Mouse (Mus musculus) CH12.LX (cell line): ENCODE measurements around the gene Bsdc1. TPM values are rescaled to one million over a fixed set of nuclear protein-coding genes. Genes with fewer than 3 reads are reported as not detected.
"Not testable (repeated sequence)": the region's sequence is repeated elsewhere in the genome, so short reads cannot be mapped to it uniquely, and the experiment has no call there.

Experiments
- DNase-seq: peaks from one replicate; pipeline ENCODE4 v3.0.0-alpha.2; 2013; ENCODE audit errors: extremely low read depth
- H3K27ac ChIP-seq: 2 replicates; pipeline ENCODE4 v1.5.1; 2012; ENCODE audit warnings: low read depth, mild to moderate bottlenecking, control low read depth, moderate library complexity; ENCODE audit not compliant: insufficient read depth
- H3K27me3 ChIP-seq: replicated peaks from 2 replicates; pipeline ENCODE3; 2012; ENCODE audit warnings: inconsistent platforms
- H3K36me3 ChIP-seq, 2 experiments: replicated peaks in 1 of 2; 2 replicates each; pipeline versions ENCODE3 to v1.6.1; 2012; ENCODE audit warnings: inconsistent platforms in 1 of 2, low read length in 1 of 2, mild to moderate bottlenecking in 1 of 2, mixed read lengths in 1 of 2, moderate library complexity in 1 of 2; ENCODE audit not compliant: control insufficient read depth in 1 of 2, insufficient read depth in 1 of 2
- H3K4me1 ChIP-seq, 2 experiments: 2 replicates each; pipeline ENCODE4 v1.6.1; 2012; ENCODE audit warnings: inconsistent platforms in 1 of 2, moderate library complexity in 1 of 2; ENCODE audit not compliant: insufficient read depth in 2 of 2, control insufficient read depth in 1 of 2
- H3K4me2 ChIP-seq: 2 replicates; pipeline ENCODE4 v1.6.1; 2012; ENCODE audit warnings: low read depth, mild to moderate bottlenecking, control low read depth; ENCODE audit not compliant: poor library complexity, insufficient read depth, severe bottlenecking
- H3K4me3 ChIP-seq, 3 experiments: fragments of 150-350 bp in 1 of 3; sonication (generic) in 1 of 3; replicated peaks in 1 of 3; 2 replicates each; pipeline versions ENCODE3 to v1.5.1; 2011 to 2012; ENCODE audit warnings: low read depth in 2 of 3, low read length in 2 of 3, mild to moderate bottlenecking in 2 of 3, moderate library complexity in 2 of 3, control low read depth in 1 of 3, improper control_type of control experiment in 1 of 3, inconsistent platforms in 1 of 3, mixed read lengths in 1 of 3; ENCODE audit not compliant: poor library complexity in 1 of 3
- H3K79me2 ChIP-seq: replicated peaks from 2 replicates; pipeline ENCODE4 v1.6.1; 2012; ENCODE audit warnings: mild to moderate bottlenecking, moderate library complexity; ENCODE audit not compliant: control insufficient read depth, poor library complexity, insufficient read depth, severe bottlenecking; ENCODE audit errors: extremely low read depth
- H3K9ac ChIP-seq: 2 replicates; pipeline ENCODE4 v1.6.1; 2012; ENCODE audit warnings: low read depth, mild to moderate bottlenecking, control low read depth, moderate library complexity; ENCODE audit not compliant: insufficient read depth
- H3K9me3 ChIP-seq: replicated peaks from 2 replicates; pipeline ENCODE3; 2012; ENCODE audit warnings: low read length, inconsistent platforms, mixed read lengths
- MXI1 ChIP-seq: IDR thresholded peaks from 2 replicates; pipeline ENCODE4 v1.6.1; 2011; ENCODE audit warnings: mild to moderate bottlenecking, low read depth, low read length, improper control_type of control experiment
- NELFE ChIP-seq: IDR thresholded peaks from 2 replicates; pipeline ENCODE4 v1.6.1; 2011; ENCODE audit warnings: low read depth, low read length, improper control_type of control experiment
- POLR2AphosphoS2 ChIP-seq: IDR thresholded peaks from 2 replicates; pipeline ENCODE4 v1.6.1; 2011; ENCODE audit warnings: low read depth, low read length, improper control_type of control experiment
- SMC3 ChIP-seq: IDR thresholded peaks from 2 replicates; pipeline ENCODE4 v1.6.1; 2011; ENCODE audit warnings: low read depth, low read length, improper control_type of control experiment
- USF1 ChIP-seq: IDR thresholded peaks from 2 replicates; pipeline ENCODE4 v1.6.1; 2014; ENCODE audit warnings: low read depth, mild to moderate bottlenecking, inconsistent platforms, low read length, improper control_type of control experiment
- USF2 ChIP-seq: conservative IDR thresholded peaks from 2 replicates; pipeline ENCODE4 v1.6.1; 2011; ENCODE audit warnings: low read depth, low read length, improper control_type of control experiment
- dilution Hi-C: fragments of 300-500 bp; cut with MboI; formaldehyde crosslinking; loops from 2 replicates; pipeline ENCODE4 v1.14.3; 2020; ENCODE audit warnings: low sequenced_read_pairs; ENCODE audit not compliant: extremely low pct_unique_long_range_greater_than_20kb, extremely low pct_ligation_motif_present
- in situ Hi-C: fragments of 300-500 bp; cut with MboI; formaldehyde crosslinking; loops from 3 replicates; pipeline ENCODE4 v1.14.3; 2019; ENCODE audit warnings: low sequenced_read_pairs, low pct_ligation_motif_present, low pct_unique_long_range_greater_than_20kb, mixed read lengths
- polyA plus RNA-seq: library from polyadenylated mRNA; unstranded; fragments of >175 nt; gene quantifications from 2 replicates; pipeline ENCODE4 v1.2.1, GENCODE M21; 2012; ENCODE audit warnings: low read depth; ENCODE audit not compliant: insufficient read length
- total RNA-seq, 2 experiments: library from RNA; depleted of rRNA; stranded (reverse); fragments of 300-350 nt in 1 of 2; fragments of >200 nt in 1 of 2; gene quantifications; 2 replicates each; pipeline ENCODE4 v1.2.3; 2012 to 2014

Bsdc1 gene
- total and polyA plus RNA-seq, 3 experiments = 16.1 to 20.6 (median 20.4) TPM

DNA sequence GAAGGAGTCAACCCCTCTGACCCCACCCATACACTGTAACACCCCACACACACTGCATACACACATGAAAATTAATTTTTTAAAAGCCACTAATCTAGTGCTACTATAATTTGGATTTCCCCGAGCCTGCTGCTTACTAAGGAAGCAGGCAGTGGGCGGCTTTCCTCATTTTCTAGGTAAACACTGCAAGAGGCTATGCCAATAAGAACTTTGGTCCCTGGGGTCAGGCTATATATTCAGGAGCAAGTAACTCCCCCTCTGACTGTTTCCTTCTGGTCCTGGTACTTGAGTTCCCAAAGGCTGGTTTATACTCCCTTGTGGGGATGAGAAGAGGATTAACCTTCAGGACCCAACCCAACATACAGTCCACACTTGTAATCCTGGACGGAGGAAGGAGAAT, 64.5 kb downstream of the Bsdc1 start:
- Histone ChIP-seq H3K4me2 (peak overlapping the region; percentile 25), H3K9me3 (no peaks in the 10 kb centered on the region), H3K27me3 (no peaks in the 10 kb centered on the region), H3K36me3 (peaks cover 73 to 84% of the 10 kb centered on the region in 2 experiments), H3K4me1 (peaks cover 18 to 40% of the 10 kb centered on the region in 2 experiments; a peak in 3 of 4 replicates), H3K9ac (no peak overlapping the region), H3K79me2 (peaks cover 20% of the 10 kb centered on the region), H3K4me3 (no peak overlapping the region), H3K27ac (peak overlapping the region; percentile 73)
- no peak for DNase-seq
- dilution Hi-C loops (no loop called here), in situ Hi-C loops (no loop called here)
- no peak for TF ChIP-seq MXI1
- no peak for TF ChIP-seq NELFE
- no peak for TF ChIP-seq POLR2AphosphoS2
- TF ChIP-seq USF2 = no peak
- no peak for TF ChIP-seq SMC3
- TF ChIP-seq USF1 = no peak

DNA sequence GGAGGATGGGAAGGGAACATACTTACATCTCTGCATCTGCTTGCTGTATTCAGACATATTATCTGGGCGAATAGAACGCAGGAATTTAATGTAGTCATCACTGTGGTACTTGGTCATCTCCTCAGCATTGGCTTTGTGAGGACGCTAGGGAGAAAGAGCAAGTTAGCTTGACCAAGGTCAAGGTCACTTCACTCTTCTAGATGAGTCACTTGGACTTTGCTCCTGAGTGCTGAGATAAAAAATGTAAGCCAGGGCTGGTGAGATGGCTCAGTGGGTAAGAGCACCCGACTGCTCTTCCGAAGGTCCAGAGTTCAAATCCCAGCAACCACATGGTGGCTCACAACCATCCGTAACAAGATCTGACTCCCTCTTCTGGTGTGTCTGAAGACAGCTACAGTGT, 67.5 kb downstream of the Bsdc1 start:
- dilution Hi-C loops, in situ Hi-C loops: not testable (repeated sequence)
- peaks cover 65 to 80% of the 10 kb centered on the region in 2 experiments for H3K36me3 ChIP-seq

More for the DNA sequence above, 67.5 kb downstream of the Bsdc1 start:
- not testable (repeated sequence) for H3K4me2 ChIP-seq, H3K27ac ChIP-seq, H3K9ac ChIP-seq, H3K4me3 ChIP-seq, H3K9me3 ChIP-seq, H3K27me3 ChIP-seq, DNase-seq
- H3K4me1 ChIP-seq = peaks cover 18 to 42% of the 10 kb centered on the region in 2 experiments; a peak in 3 of 4 replicates
- peaks cover 25% of the 10 kb centered on the region for H3K79me2 ChIP-seq

Other genes starting within 250 kb of the Bsdc1 start
- 0.29 and 0.38 TPM in 2 replicates for gene C77080, start 200.2 kb upstream of the Bsdc1 start, total RNA-seq (2012; rRNA removed)
- gene C77080, start 200.2 kb upstream of the Bsdc1 start, total RNA-seq (2014; rRNA removed) = not detected in 2 replicates
- gene C77080, start 200.2 kb upstream of the Bsdc1 start, polyA plus RNA-seq = 0.68 and 1.1 TPM in 2 replicates
- gene Sync, start 174.0 kb upstream of the Bsdc1 start, total RNA-seq (2012; rRNA removed) = 0.04 TPM in 1 of 2 replicates, not detected in the other
- not detected in 2 replicates for gene Sync, start 174.0 kb upstream of the Bsdc1 start, total RNA-seq (2014; rRNA removed)
- gene Sync, start 174.0 kb upstream of the Bsdc1 start, polyA plus RNA-seq = 0.14 and 0.16 TPM in 2 replicates
- 41.4 and 44.1 TPM in 2 replicates for gene Rbbp4, start 126.2 kb upstream of the Bsdc1 start, total RNA-seq (2012; rRNA removed)
- 73.3 and 76.9 TPM in 2 replicates for gene Rbbp4, start 126.2 kb upstream of the Bsdc1 start, total RNA-seq (2014; rRNA removed)
- gene Rbbp4, start 126.2 kb upstream of the Bsdc1 start, polyA plus RNA-seq = 179 and 219 TPM in 2 replicates
- 93.7 and 104 TPM in 2 replicates for gene Zbtb8os, start 125.9 kb upstream of the Bsdc1 start, total RNA-seq (2012; rRNA removed)
- 124 and 134 TPM in 2 replicates for gene Zbtb8os, start 125.9 kb upstream of the Bsdc1 start, total RNA-seq (2014; rRNA removed)
- 135 and 157 TPM in 2 replicates for gene Zbtb8os, start 125.9 kb upstream of the Bsdc1 start, polyA plus RNA-seq
- 0.04 TPM in 1 of 2 replicates, not detected in the other for gene Zbtb8a, start 83.5 kb upstream of the Bsdc1 start, total RNA-seq (2012; rRNA removed)
- 0.16 TPM in 1 of 2 replicates, not detected in the other for gene Zbtb8a, start 83.5 kb upstream of the Bsdc1 start, total RNA-seq (2014; rRNA removed)
- 0.11 TPM in 1 of 2 replicates, not detected in the other for gene Zbtb8a, start 83.5 kb upstream of the Bsdc1 start, polyA plus RNA-seq
- 0.04 TPM in 2 replicates for gene Zbtb8b, start 20.7 kb upstream of the Bsdc1 start, total RNA-seq (2012; rRNA removed)
- not detected in 2 replicates for gene Zbtb8b, start 20.7 kb upstream of the Bsdc1 start, total RNA-seq (2014; rRNA removed)
- gene Zbtb8b, start 20.7 kb upstream of the Bsdc1 start, polyA plus RNA-seq = not detected in 2 replicates
- gene Tssk3, start 29.4 kb downstream of the Bsdc1 start, total RNA-seq (2012; rRNA removed) = 0.13 TPM in 1 of 2 replicates, not detected in the other
- not detected in 2 replicates for gene Tssk3, start 29.4 kb downstream of the Bsdc1 start, total RNA-seq (2014; rRNA removed)
- gene Tssk3, start 29.4 kb downstream of the Bsdc1 start, polyA plus RNA-seq = not detected in 2 replicates
- gene Fam229a, start 29.6 kb downstream of the Bsdc1 start, total RNA-seq (2012; rRNA removed) = not detected in 2 replicates
- gene Fam229a, start 29.6 kb downstream of the Bsdc1 start, total RNA-seq (2014; rRNA removed) = not detected in 2 replicates
- not detected in 2 replicates for gene Fam229a, start 29.6 kb downstream of the Bsdc1 start, polyA plus RNA-seq
- 194 and 195 TPM in 2 replicates for gene Marcksl1, start 52.0 kb downstream of the Bsdc1 start, total RNA-seq (2012; rRNA removed)
- 260 and 265 TPM in 2 replicates for gene Marcksl1, start 52.0 kb downstream of the Bsdc1 start, total RNA-seq (2014; rRNA removed)
- gene Marcksl1, start 52.0 kb downstream of the Bsdc1 start, polyA plus RNA-seq = 423 and 494 TPM in 2 replicates
- gene Hdac1, start 81.1 kb downstream of the Bsdc1 start, total RNA-seq (2012; rRNA removed) = 71.7 and 75.4 TPM in 2 replicates
- 104 and 106 TPM in 2 replicates for gene Hdac1, start 81.1 kb downstream of the Bsdc1 start, total RNA-seq (2014; rRNA removed)
- 231 and 233 TPM in 2 replicates for gene Hdac1, start 81.1 kb downstream of the Bsdc1 start, polyA plus RNA-seq
- 67.2 and 80.9 TPM in 2 replicates for gene Lck, start 112.1 kb downstream of the Bsdc1 start, total RNA-seq (2012; rRNA removed)
- gene Lck, start 112.1 kb downstream of the Bsdc1 start, total RNA-seq (2014; rRNA removed) = 64.6 and 70.0 TPM in 2 replicates
- gene Lck, start 112.1 kb downstream of the Bsdc1 start, polyA plus RNA-seq = 138 and 177 TPM in 2 replicates
- 1.1 and 1.4 TPM in 2 replicates for gene Fam167b, start 117.0 kb downstream of the Bsdc1 start, total RNA-seq (2012; rRNA removed)
- gene Fam167b, start 117.0 kb downstream of the Bsdc1 start, total RNA-seq (2014; rRNA removed) = 0.49 TPM in 1 of 2 replicates, not detected in the other
- gene Fam167b, start 117.0 kb downstream of the Bsdc1 start, polyA plus RNA-seq = 0.82 and 1.2 TPM in 2 replicates
- gene Eif3i, start 139.1 kb downstream of the Bsdc1 start, total RNA-seq (2012; rRNA removed) = 667 and 673 TPM in 2 replicates
- 702 and 753 TPM in 2 replicates for gene Eif3i, start 139.1 kb downstream of the Bsdc1 start, total RNA-seq (2014; rRNA removed)
- 418 and 446 TPM in 2 replicates for gene Eif3i, start 139.1 kb downstream of the Bsdc1 start, polyA plus RNA-seq
- 111 and 121 TPM in 2 replicates for gene Tmem234, start 139.1 kb downstream of the Bsdc1 start, total RNA-seq (2012; rRNA removed)
- 97.6 and 104 TPM in 2 replicates for gene Tmem234, start 139.1 kb downstream of the Bsdc1 start, total RNA-seq (2014; rRNA removed)
- gene Tmem234, start 139.1 kb downstream of the Bsdc1 start, polyA plus RNA-seq = 112 and 113 TPM in 2 replicates
- 0.59 and 1.6 TPM in 2 replicates for gene Dcdc2b, start 152.7 kb downstream of the Bsdc1 start, total RNA-seq (2012; rRNA removed)
- gene Dcdc2b, start 152.7 kb downstream of the Bsdc1 start, total RNA-seq (2014; rRNA removed) = not detected in 2 replicates
- 0.66 and 1.1 TPM in 2 replicates for gene Dcdc2b, start 152.7 kb downstream of the Bsdc1 start, polyA plus RNA-seq
- gene Iqcc, start 157.5 kb downstream of the Bsdc1 start, total RNA-seq (2012; rRNA removed) = 24.3 and 27.0 TPM in 2 replicates
- gene Iqcc, start 157.5 kb downstream of the Bsdc1 start, total RNA-seq (2014; rRNA removed) = 15.9 and 18.4 TPM in 2 replicates
- gene Iqcc, start 157.5 kb downstream of the Bsdc1 start, polyA plus RNA-seq = 13.5 and 14.1 TPM in 2 replicates
- 24.0 and 24.2 TPM in 2 replicates for gene Ccdc28b, start 162.4 kb downstream of the Bsdc1 start, total RNA-seq (2012; rRNA removed)
- gene Ccdc28b, start 162.4 kb downstream of the Bsdc1 start, total RNA-seq (2014; rRNA removed) = 27.3 and 35.5 TPM in 2 replicates
- 26.6 and 28.0 TPM in 2 replicates for gene Ccdc28b, start 162.4 kb downstream of the Bsdc1 start, polyA plus RNA-seq
- 51.8 and 68.2 TPM in 2 replicates for gene Txlna, start 179.5 kb downstream of the Bsdc1 start, total RNA-seq (2012; rRNA removed)
- gene Txlna, start 179.5 kb downstream of the Bsdc1 start, total RNA-seq (2014; rRNA removed) = 50.0 and 52.2 TPM in 2 replicates
- gene Txlna, start 179.5 kb downstream of the Bsdc1 start, polyA plus RNA-seq = 64.7 and 103 TPM in 2 replicates
- 17.3 and 23.9 TPM in 2 replicates for gene Kpna6, start 211.2 kb downstream of the Bsdc1 start, total RNA-seq (2012; rRNA removed)
- gene Kpna6, start 211.2 kb downstream of the Bsdc1 start, total RNA-seq (2014; rRNA removed) = 19.6 and 22.4 TPM in 2 replicates
- 25.8 and 26.4 TPM in 2 replicates for gene Kpna6, start 211.2 kb downstream of the Bsdc1 start, polyA plus RNA-seq
- 11.3 and 11.9 TPM in 2 replicates for gene Tmem39b, start 235.3 kb downstream of the Bsdc1 start, total RNA-seq (2012; rRNA removed)
- 13.9 and 14.6 TPM in 2 replicates for gene Tmem39b, start 235.3 kb downstream of the Bsdc1 start, total RNA-seq (2014; rRNA removed)
- gene Tmem39b, start 235.3 kb downstream of the Bsdc1 start, polyA plus RNA-seq = 33.5 and 37.7 TPM in 2 replicates